Mouse (Mus musculus) stomach, embryonic 16.5 days (tissue): Measurements from ENCODE around the gene Nmnat2. TPM values are rescaled to one million over a fixed set of nuclear protein-coding genes. Genes with fewer than 3 reads are reported as not detected.

Experiments used
- ATAC-seq: fragments of 200-750 bp; cut with Nextera tagmentation; 2 replicates; pipeline ENCODE4 v1.8.0; 2017; ENCODE audit warnings: moderate number of reproducible peaks, moderate TSS enrichment; ENCODE audit not compliant: insufficient read depth, low FRiP score
- H3K27ac ChIP-seq: fragments of 300-500 bp; sonication (generic); 2 replicates; pipeline ENCODE4 v1.5.1; 2014; ENCODE audit warnings: low read length
- H3K27me3 ChIP-seq: fragments of 300-500 bp; sonication (generic); 2 replicates; pipeline ENCODE4 v1.6.1; 2014; ENCODE audit warnings: low read length, control low read depth, mixed read lengths; ENCODE audit not compliant: control insufficient read depth, insufficient read depth
- H3K36me3 ChIP-seq: fragments of 300-500 bp; sonication (generic); 2 replicates; pipeline ENCODE4 v1.6.1; 2014; ENCODE audit warnings: low read length; ENCODE audit not compliant: control insufficient read depth, insufficient read depth
- H3K4me1 ChIP-seq: fragments of 300-500 bp; sonication (generic); 2 replicates; pipeline ENCODE4 v1.6.1; 2014; ENCODE audit warnings: low read length, control low read depth, mixed read lengths; ENCODE audit not compliant: control insufficient read depth, insufficient read depth
- H3K4me2 ChIP-seq: fragments of 300-500 bp; sonication (generic); 2 replicates; pipeline ENCODE4 v1.6.1; 2014; ENCODE audit warnings: low read depth, low read length, mixed read lengths
- H3K4me3 ChIP-seq: fragments of 300-500 bp; sonication (generic); replicated peaks from 2 replicates; pipeline ENCODE4 v1.5.1; 2014; ENCODE audit warnings: mild to moderate bottlenecking, low read length
- H3K9ac ChIP-seq: fragments of 300-500 bp; sonication (generic); 2 replicates; pipeline ENCODE4 v1.6.1; 2014; ENCODE audit warnings: low read length
- H3K9me3 ChIP-seq: fragments of 300-500 bp; sonication (generic); replicated peaks from 2 replicates; pipeline ENCODE4 v1.6.1; 2016; ENCODE audit warnings: low read length, control low read depth; ENCODE audit not compliant: control insufficient read depth
- WGBS: fragments of 180-500 bp; shearing (Covaris S2); extraction: QIAGEN DNeasy Blood & Tissue Kit; methylation state at CpG from one replicate; pipeline ENCODE4 v1.1.7; 2014; 5-methylcytosine and 5-hydroxymethylcytosine counted together
- polyA plus RNA-seq: library from polyadenylated mRNA; unstranded; fragments of >200 nt; fragmentation: Nextera tagmentation; extraction: Ambion mirVana; gene quantifications from 2 replicates; pipeline ENCODE4 v1.2.1, GENCODE M21; 2015

The Nmnat2 gene
- polyA plus RNA-seq, 1 experiment from 2014 or later, result 2.8 TPM

DNA sequence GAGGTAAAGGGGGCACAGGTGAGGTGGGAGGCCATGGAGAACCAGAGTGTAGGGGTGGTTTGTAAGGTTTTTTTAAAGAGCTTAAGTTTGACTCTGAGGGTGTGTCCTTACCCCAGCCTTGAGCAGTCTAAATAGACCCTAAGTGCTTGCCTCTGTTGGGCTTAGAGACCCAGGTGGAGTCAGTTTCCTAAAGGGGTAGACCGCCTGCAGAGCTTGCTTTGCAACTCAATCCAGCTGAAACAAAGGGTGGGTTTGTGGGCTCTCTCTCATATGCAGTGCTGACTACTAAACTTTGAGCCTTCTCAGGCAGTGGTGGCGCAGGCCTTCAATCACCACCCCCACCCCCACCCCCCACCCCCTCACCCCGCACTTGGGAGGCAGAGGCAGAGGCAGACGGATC lies 11.8 kb upstream of the Nmnat2 start:
- Histone ChIP-seq H3K27me3 (no peaks in the 10 kb centered on the region), H3K4me2 (no peak overlapping the region), H3K9ac (no peak overlapping the region), H3K9me3 (no peaks in the 10 kb centered on the region), H3K36me3 (no peaks in the 10 kb centered on the region), H3K27ac (no peak overlapping the region), H3K4me1 (no peaks in the 10 kb centered on the region), H3K4me3 (no peak overlapping the region)
- ATAC-seq, result no peak
- WGBS, result 55% methylated on average over 4 of the region's 4 CpGs

DNA sequence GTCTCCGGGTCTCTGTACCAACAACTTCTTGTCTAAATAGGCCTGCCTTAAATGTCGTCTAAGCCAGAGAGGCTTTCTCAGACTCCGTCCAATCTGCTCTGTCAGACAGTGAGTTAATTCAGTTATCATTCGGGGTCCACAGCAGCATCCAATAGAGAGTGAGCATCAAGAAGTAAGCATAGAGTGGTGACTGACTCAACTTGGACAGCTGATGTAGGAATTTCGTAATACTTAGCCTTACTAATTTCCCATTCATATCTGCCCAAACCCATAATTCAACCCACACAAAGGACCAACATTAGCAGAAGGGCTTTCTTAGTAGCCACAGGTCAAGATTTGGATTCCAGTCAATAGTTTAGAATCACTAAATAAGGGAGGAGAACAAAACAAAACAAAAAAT lies 626 bp upstream of the Nmnat2 start:
- Histone ChIP-seq H3K9ac (no peak overlapping the region), H3K4me1 (peaks cover 4% of the 10 kb centered on the region; the same call in 1 of the 2 replicates), H3K27me3 (peaks cover 37% of the 10 kb centered on the region), H3K4me3 (no peak overlapping the region), H3K36me3 (no peaks in the 10 kb centered on the region), H3K4me2 (no peak overlapping the region), H3K9me3 (no peaks in the 10 kb centered on the region), H3K27ac (no peak overlapping the region)
- no peak for ATAC-seq
- 73% methylated on average over 5 of the region's 5 CpGs for WGBS

DNA sequence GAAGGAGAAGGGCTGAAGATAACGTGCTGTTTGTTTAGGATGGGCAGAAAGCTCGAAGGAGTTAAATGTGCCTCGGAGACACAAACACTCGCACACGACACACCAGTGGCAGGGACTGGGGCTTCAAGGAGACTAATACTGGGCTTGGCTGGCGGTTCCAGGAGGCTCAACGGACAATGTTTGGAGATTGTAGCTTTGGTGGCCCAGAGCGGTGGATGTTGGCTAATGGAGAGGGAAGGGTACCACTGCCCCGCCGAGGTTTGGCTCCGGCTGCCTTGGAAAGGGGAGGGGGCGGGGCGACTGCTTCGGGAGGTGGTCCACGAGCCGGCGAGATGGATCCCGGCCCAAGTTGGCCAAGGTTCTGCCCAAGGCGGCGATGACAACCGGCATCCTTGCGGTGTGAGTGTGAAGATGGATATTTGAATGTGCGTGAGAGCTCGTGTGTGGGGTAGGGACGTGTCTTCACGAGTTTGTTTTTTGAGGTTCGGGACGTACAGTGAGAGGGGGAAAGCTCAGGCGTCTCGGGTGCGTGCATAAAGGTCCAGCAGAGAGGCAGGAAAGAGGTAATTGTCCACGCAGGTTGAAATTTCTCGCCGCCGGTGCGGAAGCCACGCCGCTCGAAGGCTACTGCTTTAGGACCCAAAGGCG lies 895 bp downstream of the Nmnat2 start:
- peak overlapping the region; percentile 51 for H3K4me3 ChIP-seq
- H3K27ac ChIP-seq, result no peak overlapping the region
- H3K4me1 ChIP-seq, result peaks cover 4% of the 10 kb centered on the region; the same call in 1 of the 2 replicates
- WGBS, result 2% methylated on average over 40 of the region's 40 CpGs
- H3K9ac ChIP-seq, result no peak overlapping the region
- peak overlapping the region; percentile 66 for H3K4me2 ChIP-seq
- no peak for ATAC-seq
- peaks cover 37% of the 10 kb centered on the region for H3K27me3 ChIP-seq
- no peaks in the 10 kb centered on the region for H3K9me3 ChIP-seq
- H3K36me3 ChIP-seq, result no peaks in the 10 kb centered on the region

DNA sequence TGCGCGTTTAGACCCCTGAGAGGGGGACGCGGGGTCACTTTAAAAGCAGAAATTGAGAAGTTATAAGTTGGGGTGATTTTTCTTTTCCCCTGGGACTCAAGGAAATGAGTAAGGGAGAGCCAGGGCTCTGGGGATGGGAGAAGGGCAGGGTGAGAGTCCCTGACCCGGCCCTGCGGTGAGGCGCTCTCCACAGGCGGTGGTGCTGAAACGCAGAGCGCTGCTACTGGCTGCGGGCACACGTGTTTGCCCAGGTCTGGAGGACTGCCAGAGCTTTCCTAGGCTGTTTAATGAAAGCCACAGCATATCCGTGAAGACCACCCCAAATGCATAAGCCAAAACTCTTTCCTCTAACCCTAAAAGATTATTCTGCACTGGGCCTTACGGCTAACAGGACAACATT lies 1.4 kb downstream of the Nmnat2 start:
- 4% methylated on average over 14 of the region's 14 CpGs for WGBS
- peak overlapping the region; percentile 66 for H3K4me2 ChIP-seq

DNA sequence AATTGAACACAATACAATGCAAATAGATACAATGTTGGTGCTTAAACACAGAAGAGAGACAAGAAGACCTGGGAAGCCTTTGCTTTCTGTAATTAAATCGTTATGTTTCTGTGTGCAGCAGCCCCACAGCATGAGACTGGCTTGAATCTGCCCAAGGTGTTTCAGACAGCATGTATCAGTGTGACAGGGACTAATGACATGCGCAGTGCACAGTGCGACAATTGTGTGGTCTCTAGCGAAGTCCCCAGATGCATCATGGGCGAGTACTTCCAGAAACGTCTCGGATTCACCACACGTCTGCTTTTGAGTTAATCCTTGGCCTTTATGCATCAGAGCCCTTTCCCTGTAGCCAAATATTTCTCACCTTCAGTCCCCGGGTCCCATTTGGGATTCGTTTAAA lies 9.6 kb downstream of the Nmnat2 start:
- no peaks in the 10 kb centered on the region for H3K36me3 ChIP-seq
- WGBS, result 83% methylated on average over 10 of the region's 10 CpGs
- no peak overlapping the region for H3K9ac ChIP-seq
- no peak for ATAC-seq
- no peaks in the 10 kb centered on the region for H3K9me3 ChIP-seq
- no peak overlapping the region for H3K4me2 ChIP-seq
- no peak overlapping the region for H3K4me3 ChIP-seq
- H3K27me3 ChIP-seq, result no peaks in the 10 kb centered on the region
- H3K4me1 ChIP-seq, result no peaks in the 10 kb centered on the region
- H3K27ac ChIP-seq, result no peak overlapping the region

More for the DNA sequence above, 1.4 kb downstream of the Nmnat2 start:
- Histone ChIP-seq H3K36me3 (no peaks in the 10 kb centered on the region), H3K9me3 (no peaks in the 10 kb centered on the region), H3K4me1 (peaks cover 4% of the 10 kb centered on the region; the same call in 1 of the 2 replicates), H3K9ac (no peak overlapping the region), H3K27ac (no peak overlapping the region), H3K4me3 (peak overlapping the region; percentile 51), H3K27me3 (peaks cover 37% of the 10 kb centered on the region)
- ATAC-seq, result no peak

DNA sequence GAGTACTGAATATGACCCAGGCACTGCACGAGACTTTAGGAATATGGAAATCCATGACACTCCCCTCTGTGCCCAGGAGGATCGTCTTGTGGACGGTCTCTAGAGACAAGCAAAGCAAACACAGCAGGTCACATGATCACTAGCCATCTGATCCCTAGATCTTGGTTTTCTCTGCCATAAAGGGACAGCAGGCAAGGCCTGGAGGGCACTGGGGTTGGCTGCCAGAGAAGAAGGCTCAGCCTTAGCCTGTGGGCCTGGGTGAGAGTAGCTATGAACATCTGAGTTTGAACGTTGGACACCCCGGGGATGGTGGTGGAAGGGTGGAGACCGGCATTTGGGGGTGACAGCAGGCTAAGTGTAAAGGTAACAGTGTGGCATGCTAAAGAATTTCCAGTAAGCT lies 11.4 kb downstream of the Nmnat2 start:
- Histone ChIP-seq H3K4me1 (no peaks in the 10 kb centered on the region), H3K27ac (no peak overlapping the region), H3K4me2 (no peak overlapping the region), H3K27me3 (no peaks in the 10 kb centered on the region), H3K4me3 (no peak overlapping the region), H3K9me3 (no peaks in the 10 kb centered on the region), H3K36me3 (no peaks in the 10 kb centered on the region), H3K9ac (no peak overlapping the region)
- no peak for ATAC-seq
- WGBS, result 64% methylated on average over 6 of the region's 6 CpGs

DNA sequence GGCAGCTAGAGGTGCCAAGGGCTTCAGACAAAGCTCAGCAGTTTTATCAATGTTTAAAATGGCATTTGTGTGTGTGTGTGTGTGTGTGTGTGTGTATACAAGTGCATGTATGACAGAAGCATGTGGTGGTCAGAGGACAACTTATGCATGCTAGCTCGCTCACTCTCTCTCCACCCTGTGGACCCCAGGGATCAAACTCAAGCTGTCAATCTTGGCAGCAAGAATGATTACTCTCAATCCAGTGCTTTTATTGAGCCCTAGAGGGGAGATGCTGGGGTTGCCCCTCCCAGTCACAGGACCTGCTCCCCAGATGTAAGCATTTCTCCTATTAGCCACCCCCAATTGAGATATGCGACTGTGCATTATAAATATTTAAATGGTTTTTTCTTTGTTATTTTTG lies 11.9 kb downstream of the Nmnat2 start:
- Histone ChIP-seq H3K4me3 (no peak overlapping the region), H3K27ac (no peak overlapping the region), H3K9me3 (no peaks in the 10 kb centered on the region), H3K27me3 (no peaks in the 10 kb centered on the region), H3K36me3 (no peaks in the 10 kb centered on the region), H3K9ac (no peak overlapping the region), H3K4me2 (no peak overlapping the region), H3K4me1 (no peaks in the 10 kb centered on the region)
- 87% methylated on average over 2 of the region's 2 CpGs for WGBS
- ATAC-seq, result no peak

DNA sequence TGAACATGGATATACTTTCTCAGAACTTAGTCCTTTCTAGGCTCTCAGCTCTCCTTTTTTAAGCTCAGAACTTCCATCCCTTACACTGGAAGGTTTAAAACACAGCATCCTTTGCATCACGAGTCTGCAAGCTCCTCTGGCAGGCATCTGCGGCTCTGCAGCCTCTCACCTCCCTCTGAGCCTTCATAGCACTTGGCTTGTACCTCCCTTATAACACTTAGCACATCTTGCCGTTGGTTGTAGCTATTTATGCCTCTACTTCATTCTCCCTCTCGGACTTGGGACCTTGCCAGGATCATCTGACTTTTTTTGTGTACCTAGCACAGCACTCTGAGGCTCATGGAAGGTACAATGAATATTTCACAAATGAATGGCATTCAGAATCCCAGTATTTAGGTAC lies 14.3 kb downstream of the Nmnat2 start:
- H3K9ac ChIP-seq, result no peak overlapping the region
- no peaks in the 10 kb centered on the region for H3K4me1 ChIP-seq
- 56% methylated on average over 4 of the region's 4 CpGs for WGBS
- H3K27ac ChIP-seq, result no peak overlapping the region
- no peaks in the 10 kb centered on the region for H3K27me3 ChIP-seq
- no peak overlapping the region for H3K4me3 ChIP-seq
- no peak overlapping the region for H3K4me2 ChIP-seq
- no peak for ATAC-seq
- no peaks in the 10 kb centered on the region for H3K9me3 ChIP-seq
- H3K36me3 ChIP-seq, result no peaks in the 10 kb centered on the region

DNA sequence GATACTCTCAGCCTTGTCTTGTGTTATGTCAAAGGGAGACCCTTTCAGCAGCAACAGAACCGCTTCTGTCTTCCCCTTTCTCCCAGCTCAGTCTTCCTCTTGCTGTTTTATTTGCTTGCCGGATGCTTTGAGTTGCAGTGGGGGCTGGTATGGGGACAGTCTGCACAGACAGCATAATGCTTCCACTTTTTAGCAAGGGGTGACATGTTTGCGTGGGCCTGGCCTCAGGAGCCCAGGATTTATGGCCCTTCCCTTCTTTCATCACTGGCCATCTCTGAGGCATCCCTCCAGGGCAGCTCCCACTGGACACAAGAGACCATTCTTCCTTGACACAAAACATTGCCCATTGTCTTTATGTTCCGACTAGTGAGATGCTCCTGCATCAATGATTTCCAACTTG lies 18.2 kb downstream of the Nmnat2 start:
- Histone ChIP-seq H3K27me3 (no peaks in the 10 kb centered on the region), H3K36me3 (no peaks in the 10 kb centered on the region), H3K4me3 (no peak overlapping the region), H3K27ac (no peak overlapping the region), H3K9me3 (no peaks in the 10 kb centered on the region), H3K9ac (no peak overlapping the region), H3K4me1 (no peaks in the 10 kb centered on the region), H3K4me2 (no peak overlapping the region)
- 33% methylated on average over 4 of the region's 4 CpGs for WGBS
- ATAC-seq, result no peak
